Mouse (Mus musculus): ENCODE results near the gene Odaph. TPM values are rescaled to one million over a fixed set of nuclear protein-coding genes. Genes with fewer than 3 reads are reported as not detected.

Gene Odaph
- polyA plus RNA-seq (2017; shearing (Covaris generic)) = not detected

DNA sequence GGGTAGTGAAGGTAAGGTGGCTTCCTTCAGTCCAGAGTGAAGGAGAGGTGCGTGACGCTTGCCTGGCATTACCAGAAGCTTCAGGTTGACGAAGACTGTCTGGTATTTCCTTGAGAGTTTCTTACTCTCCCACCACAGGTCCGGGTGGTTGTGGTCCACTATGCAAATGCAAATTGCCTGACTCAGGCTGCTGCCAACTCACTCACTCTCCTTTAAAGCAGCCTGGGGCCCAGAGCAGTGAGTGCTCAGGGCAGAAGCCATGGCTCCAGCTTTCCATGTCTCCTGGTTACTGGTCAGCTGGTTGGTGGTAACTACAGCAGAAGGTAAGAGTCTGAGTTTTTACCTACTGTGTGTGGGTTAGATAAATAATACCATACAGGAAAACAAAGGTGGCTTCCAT is at the start of gene Odaph:
Gene Odaph, plus strand, starts transcription at position 240 of the 400 bp plus-strand sequence.

DNA sequence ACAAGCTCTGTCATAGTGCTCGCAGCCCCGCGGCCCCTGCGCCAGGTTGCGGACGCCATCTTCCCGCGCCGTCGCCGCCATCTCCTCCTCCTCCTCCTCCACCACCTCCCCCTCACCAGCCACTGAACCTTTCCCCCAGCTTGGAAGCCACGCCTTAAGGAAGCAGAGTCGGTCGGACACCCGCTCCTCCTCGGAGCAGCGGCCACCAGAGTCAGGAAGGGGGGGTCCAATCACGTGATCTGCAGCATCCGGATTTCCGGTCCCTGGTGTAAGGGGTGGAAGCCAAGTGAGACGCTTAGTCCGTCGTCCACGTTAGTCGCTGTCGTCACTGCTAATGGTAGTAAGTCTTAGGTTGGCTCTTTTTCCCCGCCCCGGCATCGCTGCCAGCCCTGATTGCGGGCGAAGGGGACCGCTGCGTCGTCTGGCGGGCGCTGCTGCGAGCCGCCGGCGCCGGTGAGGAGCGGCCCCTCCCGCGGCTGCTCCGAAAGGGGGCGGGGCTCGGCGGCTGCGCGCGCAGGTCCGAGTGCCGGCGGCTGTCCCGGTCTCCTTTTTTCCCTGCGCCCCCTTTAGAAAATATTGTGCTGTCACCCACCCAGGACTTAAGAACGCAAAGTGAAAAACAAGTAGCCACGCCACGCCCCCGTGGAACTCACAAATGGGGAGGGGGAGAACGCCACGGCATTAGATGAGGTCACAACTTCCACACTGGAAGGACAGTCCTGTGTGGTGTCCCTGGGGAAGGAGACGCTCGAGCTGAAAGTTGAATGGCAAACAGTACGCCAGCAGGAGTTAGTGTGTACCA is 24.4 kb upstream of the Odaph start, which contains the start of gene Rchy1:
Gene Rchy1, minus strand, starts transcription at position 430 of the 802 bp plus-strand sequence.

DNA sequence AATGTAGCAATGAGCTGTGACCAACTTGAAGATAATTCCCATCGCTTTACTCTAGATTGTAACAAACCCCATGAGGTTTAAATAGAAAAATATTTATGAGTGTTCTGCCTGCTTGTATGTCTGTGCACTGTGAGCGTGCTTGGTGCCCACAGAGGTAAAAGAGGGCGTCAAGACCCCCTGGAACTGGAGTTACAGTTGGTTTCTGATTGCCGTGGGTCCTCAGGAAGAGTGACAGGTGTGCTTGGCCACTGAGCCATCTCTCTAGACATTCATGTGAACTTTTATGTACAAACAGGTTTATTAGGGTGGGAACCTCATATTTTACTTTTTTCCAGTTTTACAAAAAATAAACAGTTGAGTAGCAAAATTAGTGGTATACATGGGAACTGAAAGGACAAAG is 56.5 kb downstream of the Odaph start, which contains the start of gene Cdkl2:
Gene Cdkl2, minus strand, starts transcription at position 101 of the 400 bp plus-strand sequence.

Other genes starting within 250 kb of the Odaph start
- 114 TPM for gene Rchy1, start 24.4 kb upstream of the Odaph start, polyA plus RNA-seq (2017; shearing (Covaris generic))
- 4.0 TPM for gene Cdkl2, start 56.4 kb downstream of the Odaph start, polyA plus RNA-seq (2017; shearing (Covaris generic))
- 205 TPM for gene G3bp2, start 96.2 kb downstream of the Odaph start, polyA plus RNA-seq (2017; shearing (Covaris generic))
- gene Uso1, start 150.5 kb downstream of the Odaph start, polyA plus RNA-seq (2017; shearing (Covaris generic)) = 57.0 TPM
- gene U90926, start 227.9 kb downstream of the Odaph start, polyA plus RNA-seq (2017; shearing (Covaris generic)) = not detected